Mouse (Mus musculus) T-helper 17 cell (primary cell): ENCODE measurements around the gene Sprn.

Experiments used
- in situ Hi-C, 2 experiments: fragments of 300-600 bp; cut with MboI, MseI; formaldehyde crosslinking; loops; 1 replicate in 1 of 2; 2 replicates in 1 of 2; pipeline ENCODE4 v1.15.1; 2025; ENCODE audit warnings: high pct_unique_total_duplicates in 2 of 2

Gene Sprn

DNA sequence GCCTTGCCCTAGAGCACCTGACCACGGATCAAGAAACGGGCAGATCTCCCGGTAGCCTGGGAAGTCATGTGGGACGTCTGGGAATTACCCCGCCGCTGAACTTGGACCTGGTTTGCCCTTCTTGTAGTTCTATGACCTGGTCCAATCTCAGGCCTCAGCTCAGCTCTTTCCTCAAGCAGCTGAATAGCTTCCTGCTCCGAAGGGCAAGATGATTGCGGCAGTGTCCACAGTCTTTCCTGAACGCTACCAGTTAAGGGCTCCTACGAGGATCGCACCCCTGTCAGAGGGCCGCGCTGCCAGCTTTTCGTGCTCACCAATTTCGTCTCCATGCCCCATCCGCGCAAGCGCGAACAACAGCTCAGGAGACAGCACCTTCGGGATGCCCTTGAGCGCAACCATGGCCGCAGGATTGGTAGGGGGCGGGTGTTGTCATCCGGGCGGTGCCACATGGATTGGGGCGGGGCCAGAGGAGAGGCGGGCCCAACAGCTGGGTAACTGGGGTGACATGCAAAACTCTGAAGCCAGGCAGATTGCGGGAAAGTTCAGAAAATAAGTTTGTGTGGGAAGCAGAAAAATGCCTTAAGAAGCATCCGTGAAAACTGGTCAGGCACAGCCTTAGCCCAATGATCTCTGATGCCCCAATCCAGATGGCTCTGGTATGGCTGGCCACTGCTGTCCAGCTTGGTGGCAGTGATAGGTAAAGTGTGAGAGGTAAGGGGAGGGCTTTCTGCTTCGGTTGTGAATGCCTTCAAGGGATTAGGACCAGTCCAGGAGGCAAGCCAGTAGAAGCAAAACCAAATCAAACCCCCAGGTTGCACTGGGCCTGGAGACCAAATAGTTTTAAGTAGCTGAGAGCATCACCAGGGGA, 52.5 kb downstream of the Sprn start, which contains the start of gene Fuom:
TSS of gene Fuom (minus strand) at position 449 of the 868 bp plus-strand sequence.
- in situ Hi-C loops, result no loop called here

DNA sequence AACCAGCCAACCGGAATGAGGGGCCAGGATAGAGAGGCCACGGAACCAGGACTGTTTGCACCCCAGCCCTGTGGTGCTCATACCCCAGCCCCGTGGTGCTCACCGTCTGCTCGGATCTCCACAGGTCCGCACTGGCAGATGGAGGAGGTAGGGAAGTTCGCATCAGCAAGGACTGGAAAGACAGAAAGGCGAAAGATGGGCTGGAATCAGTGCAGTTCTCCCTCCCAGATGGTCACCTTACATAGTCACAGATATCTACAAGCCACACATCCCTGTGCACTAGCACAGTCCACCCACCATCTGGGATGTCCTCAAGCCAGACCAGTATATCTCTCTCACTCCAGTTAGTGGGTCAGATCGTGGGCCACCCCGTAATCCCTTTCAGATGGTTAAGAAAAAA, 53.2 kb downstream of the Sprn start:
- in situ Hi-C loops, result no loop called here
